8 mouse cellular contexts compared by ENCODE assay signal in genomic region chr5:110135293-110136086, GRCm38 (mm10). TPM values are rescaled to one million over a fixed set of nuclear protein-coding genes. Genes with fewer than 3 reads are reported as not detected.
DNase-seq lines count a peak whose midpoint lies in the region; ATAC-seq and TF ChIP-seq lines count a peak whose summit lies in the region.

Chfr (plus strand) TSS chr5:110135842.

- DNase-seq in ES-E14 (ENCODE audit: low read depth, low spot score) = peak; percentile 96
- peak; percentile 99 for DNase-seq in cerebellum, adult 11-12 months
- peak; percentile 98 to 99 for DNase-seq in heart, postnatal 36 days
- peak; percentile 99 for DNase-seq in layer of hippocampus, adult 2 months (ENCODE audit: low spot score in 2 of 2)
- DNase-seq in lung, embryonic 14.5 days = peak; percentile 98
- peak; percentile 99 for DNase-seq in thymus, adult 2 months

- peak; percentile 99 for ATAC-seq in forebrain, embryonic 16.5 days
- peak; percentile 99 for ATAC-seq in lung, embryonic 14.5 days (ENCODE audit: insufficient read depth)

- no peak within 1 kb of the TSS for H3K27ac ChIP-seq in ES-E14 (ENCODE audit: insufficient read depth, low read depth, low read length, poor library complexity, severe bottlenecking)
- H3K27ac ChIP-seq in forebrain, embryonic 16.5 days (ENCODE audit: low read length) = peak within 1 kb of the TSS; percentile 83
- H3K27ac ChIP-seq in layer of hippocampus, adult 2 months = peak within 1 kb of the TSS; percentile 90
- peak within 1 kb of the TSS; percentile 54; the same call in 1 of the 2 replicates for H3K27ac ChIP-seq in lung, embryonic 14.5 days (ENCODE audit: low read depth)
- peak within 1 kb of the TSS; percentile 61 for H3K27ac ChIP-seq in olfactory bulb, adult 2 months (ENCODE audit: insufficient read depth, low read depth, low read length)
- H3K27ac ChIP-seq in thymus, adult 2 months (ENCODE audit: control insufficient read depth, insufficient read depth, low read length) = peak within 1 kb of the TSS; percentile 60

- in situ Hi-C loops in ES-E14 (cut with MboI; ENCODE audit: low sequenced_read_pairs in 2 of 2, unreplicated experiment in 2 of 2) = no loop called here

- H3K4me3 ChIP-seq in ES-E14 (ENCODE audit: insufficient read depth in 1 of 2, low read depth in 1 of 2, low read length in 2 of 2, poor library complexity in 1 of 2, severe bottlenecking in 1 of 2) = peak within 1 kb of the TSS; percentile 91 to 93
- peak within 1 kb of the TSS; percentile 99 for H3K4me3 ChIP-seq in forebrain, embryonic 16.5 days (replicated peaks; ENCODE audit: low read length)
- H3K4me3 ChIP-seq in layer of hippocampus, adult 2 months = peak within 1 kb of the TSS; percentile 96
- H3K4me3 ChIP-seq in lung, embryonic 14.5 days (ENCODE audit: low read depth, low read length) = peak within 1 kb of the TSS; percentile 67
- H3K4me3 ChIP-seq in olfactory bulb, adult 2 months (ENCODE audit: insufficient read depth, low read depth, low read length) = peak within 1 kb of the TSS; percentile 96
- peak within 1 kb of the TSS; percentile 99 for H3K4me3 ChIP-seq in thymus, adult 2 months (ENCODE audit: control insufficient read depth, insufficient read depth, low read length)

- peaks cover 32% of the 10 kb centered on the region for H3K9me3 ChIP-seq in ES-E14 (ENCODE audit: control insufficient read depth, insufficient read depth, low read depth, low read length)
- H3K9me3 ChIP-seq in forebrain, embryonic 16.5 days (ENCODE audit: control insufficient read depth, low read length) = no peaks in the 10 kb centered on the region
- H3K9me3 ChIP-seq in lung, embryonic 14.5 days (ENCODE audit: low read depth, low read length) = peaks cover 6% of the 10 kb centered on the region; the same call in 1 of the 2 replicates

- no peaks in the 10 kb centered on the region for H3K27me3 ChIP-seq in forebrain, embryonic 16.5 days (replicated peaks; ENCODE audit: control insufficient read depth, insufficient read depth, low read length)
- no peaks in the 10 kb centered on the region for H3K27me3 ChIP-seq in lung, embryonic 14.5 days (ENCODE audit: insufficient read depth, low read length)
- H3K27me3 ChIP-seq in thymus, adult 2 months (ENCODE audit: control insufficient read depth, insufficient read depth, low read length) = no peaks in the 10 kb centered on the region

- peak within 1 kb of the TSS; percentile 74 for H3K9ac ChIP-seq in ES-E14 (ENCODE audit: insufficient read depth, low read depth, low read length, poor library complexity, severe bottlenecking)
- H3K9ac ChIP-seq in forebrain, embryonic 16.5 days (replicated peaks; ENCODE audit: low read depth, low read length) = peak within 1 kb of the TSS; percentile 88
- peak within 1 kb of the TSS; percentile 63 for H3K9ac ChIP-seq in lung, embryonic 14.5 days

- H3K4me1 ChIP-seq in ES-E14 (ENCODE audit: control insufficient read depth in 2 of 2, insufficient read depth in 2 of 2, low read length in 2 of 2, poor library complexity in 1 of 2) = no peaks in the 10 kb centered on the region; a peak in 1 of 4 replicates
- peaks cover 6% of the 10 kb centered on the region for H3K4me1 ChIP-seq in forebrain, embryonic 16.5 days (replicated peaks; ENCODE audit: control insufficient read depth, insufficient read depth, low read length)
- no peaks in the 10 kb centered on the region for H3K4me1 ChIP-seq in lung, embryonic 14.5 days (ENCODE audit: insufficient read depth)
- H3K4me1 ChIP-seq in olfactory bulb, adult 2 months (ENCODE audit: control insufficient read depth, insufficient read depth, low read length) = peaks cover 4% of the 10 kb centered on the region
- no peaks in the 10 kb centered on the region; the same call in 1 of the 2 replicates for H3K4me1 ChIP-seq in thymus, adult 2 months (replicated peaks; ENCODE audit: control insufficient read depth, insufficient read depth, low read length)

- WGBS in forebrain, embryonic 16.5 days = 3% methylated on average over 46 of the region's 46 CpGs
- WGBS in lung, embryonic 14.5 days = 3% methylated on average over 46 of the region's 46 CpGs
- WGBS in olfactory bulb, adult 2 months = 2% methylated on average over 46 of the region's 46 CpGs
- WGBS in thymus, adult 2 months = 4% methylated on average over 46 of the region's 46 CpGs

- TF ChIP-seq CTCF in layer of hippocampus, adult 2 months (conservative IDR thresholded peaks at IDR 0.05) = peak; percentile 25
- TF ChIP-seq CTCF in lung, embryonic 14.5 days (IDR thresholded peaks at IDR 0.05; ENCODE audit: low read depth) = no peak
- no peak for TF ChIP-seq CTCF in olfactory bulb, adult 2 months (IDR thresholded peaks at IDR 0.05; ENCODE audit: insufficient read depth, low read depth, low read length)
- TF ChIP-seq CTCF in thymus, adult 2 months (IDR thresholded peaks at IDR 0.05; ENCODE audit: borderline replicate concordance, control insufficient read depth, extremely low read depth, insufficient read depth, low read length, poor library complexity) = peak; percentile 17; the same call in 1 of the 2 replicates

- H3K36me3 ChIP-seq in ES-E14 (ENCODE audit: control insufficient read depth, insufficient read depth, low read length, poor library complexity, severe bottlenecking) = no peaks in the 10 kb centered on the region; the same call in none of the 2 replicates
- peaks cover 3% of the 10 kb centered on the region for H3K36me3 ChIP-seq in forebrain, embryonic 16.5 days (ENCODE audit: control insufficient read depth, insufficient read depth)
- H3K36me3 ChIP-seq in lung, embryonic 14.5 days (ENCODE audit: insufficient read depth) = peaks cover 10% of the 10 kb centered on the region; the same call in 1 of the 2 replicates
- peaks cover 4% of the 10 kb centered on the region for H3K36me3 ChIP-seq in thymus, adult 2 months (ENCODE audit: control insufficient read depth, insufficient read depth, low read length)

- TF ChIP-seq POLR2A in olfactory bulb, adult 2 months (IDR thresholded peaks at IDR 0.05; ENCODE audit: insufficient read depth, low read depth, low read length) = peak; percentile 65; the same call in 1 of the 2 replicates
- peak; percentile 86 for TF ChIP-seq POLR2A in thymus, adult 2 months (IDR thresholded peaks at IDR 0.05; ENCODE audit: control insufficient read depth, extremely low read depth, insufficient read depth, low read length, poor library complexity)

- peak within 1 kb of the TSS; percentile 86 for H3K4me2 ChIP-seq in forebrain, embryonic 16.5 days (ENCODE audit: low read length)
- H3K4me2 ChIP-seq in lung, embryonic 14.5 days = peak within 1 kb of the TSS; percentile 82

- intact Hi-C loops in heart, postnatal 36 days (cut with DNase I) = loop anchor here (1.0 to 10.0 kb wide), 5 partner anchors 25 to 581 kb away; partner anchors contain the start of genes Crlf2, Golga3, Zfp605 and Zfp932

TF ChIP-seq in ES-E14, 5 proteins besides CTCF, POLR2A, EP300 and RAD21:
- TF ChIP-seq CHD2 (IDR thresholded peaks at IDR 0.05; ENCODE audit: low read depth, low read length) (no peak), ZC3H11A (IDR thresholded peaks at IDR 0.05; ENCODE audit: borderline replicate concordance, low read depth, low read length) (no peak), MAFK (IDR thresholded peaks at IDR 0.05; ENCODE audit: insufficient read depth, low read depth, low read length) (no peak), HCFC1 (IDR thresholded peaks at IDR 0.05; ENCODE audit: borderline replicate concordance, insufficient read depth, low read length) (peak; percentile 86), ZNF384 (IDR thresholded peaks at IDR 0.05; ENCODE audit: low read depth, low read length) (peak; percentile 94)

RNA-seq across cellular contexts. Expression of gene Chfr, which starts in this region (rescaled TPM):
- total RNA-seq in ES-E14 (2012; rRNA removed) = 32.7 and 40.2 TPM in 2 replicates
- 91.2 and 92.4 TPM in 2 replicates for polyA plus RNA-seq in forebrain, embryonic 16.5 days (2015; fragmentation: Nextera tagmentation; extraction: Ambion mirVana)
- 10 to 100 TPM; 13.2 to 13.8 TPM for total RNA-seq in heart, postnatal 36 days (2021)
- 10 to 100 TPM; 47.1 to 58.1 TPM for total RNA-seq in layer of hippocampus, adult 2 months (2021)
- 41.8 and 42.3 TPM in 2 replicates for polyA plus RNA-seq in lung, embryonic 14.5 days (2014; fragmentation: Nextera tagmentation; extraction: Ambion mirVana)
- not detected in 2 replicates for polyA plus RNA-seq in olfactory bulb, adult 2 months (2012; ENCODE audit: insufficient read depth, insufficient read length, low replicate concordance, missing spikeins)
- polyA plus RNA-seq in thymus, adult 2 months (2012; rRNA removed) = 180 and 185 TPM in 2 replicates

Comparison
In these comparisons a context has a peak if more than half of its experiments do, and no peak if none do; other contexts are left out.
1. CTCF ChIP-seq: peak in layer of hippocampus, adult 2 months (single experiment) and thymus, adult 2 months (single experiment); none in lung, embryonic 14.5 days (single experiment) and olfactory bulb, adult 2 months (single experiment).
2. Peak in every context shown above with its lines, with median percentiles within 50 percentile points of each other: DNase-seq, H3K4me3 ChIP-seq and H3K9ac ChIP-seq.